Mouse (Mus musculus): ENCODE measurements at regions not wholly inside any gene's neighbourhood (a gene's known extent, or its start where the extent isn't known, plus 50 kb on each side); places are given as distances from the start of the nearest gene placed in this dataset.

- no peaks in the 10 kb centered on the region for H3K9me3 ChIP-seq (replicated peaks; ENCODE audit: insufficient read depth, low read length)
Observed at GRCm38 (mm10) chr12:106519141-106519540, 509.1 kb downstream of the Vrk1 start.

GRCm38 (mm10) chr12:106524411-106524810 is 514.4 kb downstream of the Vrk1 start:
- Histone ChIP-seq H3K36me3 (ENCODE audit: control insufficient read depth in 1 of 2, insufficient read depth in 2 of 2, low read length in 2 of 2) (no peaks in the 10 kb centered on the region), H3K4me1 (ENCODE audit: control insufficient read depth in 1 of 2, insufficient read depth in 2 of 2, low read length in 2 of 2) (no peaks in the 10 kb centered on the region), H3K27me3 (ENCODE audit: control insufficient read depth in 1 of 2, insufficient read depth in 2 of 2, low read length in 2 of 2) (no peaks in the 10 kb centered on the region), H3K4me3 (ENCODE audit: control insufficient read depth in 1 of 2, insufficient read depth in 1 of 2, low read depth in 2 of 2, low read length in 2 of 2) (no peak overlapping the region), H3K79me2 (ENCODE audit: control insufficient read depth, insufficient read depth, low read length, poor library complexity) (no peaks in the 10 kb centered on the region), H3K9ac (ENCODE audit: control insufficient read depth, low read depth, low read length, poor library complexity, severe bottlenecking) (no peak overlapping the region), H3K9me3 (replicated peaks; ENCODE audit: insufficient read depth, low read length) (no peaks in the 10 kb centered on the region), H3K27ac (ENCODE audit: control insufficient read depth, low read depth, low read length) (no peak overlapping the region)
- no peak for DNase-seq (ENCODE audit: low read depth, low spot score)
- TF ChIP-seq NRF1 (IDR thresholded peaks at IDR 0.05; ENCODE audit: insufficient read depth, low read depth, low read length, poor library complexity, severe bottlenecking) (no peak), ELF1 (IDR thresholded peaks at IDR 0.05; ENCODE audit: low read depth, low read length) (no peak), EP300 (IDR thresholded peaks at IDR 0.05; ENCODE audit: low read depth in 1 of 2, low read length in 2 of 2) (no peak), E2F4 (IDR thresholded peaks at IDR 0.05; ENCODE audit: borderline replicate concordance, low read depth, low read length) (no peak), MXI1 (IDR thresholded peaks at IDR 0.05; ENCODE audit: low read depth, low read length) (no peak), USF1 (IDR thresholded peaks at IDR 0.05; ENCODE audit: low read depth, low read length) (no peak), SMC3 (IDR thresholded peaks at IDR 0.05; ENCODE audit: low read depth, low read length) (no peak), ZNF384 (IDR thresholded peaks at IDR 0.05; ENCODE audit: low read depth, low read length) (no peak), GATA1 (IDR thresholded peaks at IDR 0.05; ENCODE audit: low read depth, low read length) (no peak), SIN3A (IDR thresholded peaks at IDR 0.05; ENCODE audit: low read length) (no peak), JUND (IDR thresholded peaks at IDR 0.05; ENCODE audit: low read depth, low read length) (no peak), MAFK (IDR thresholded peaks at IDR 0.05; ENCODE audit: borderline replicate concordance, low read depth, low read length) (no peak), KAT2A (conservative IDR thresholded peaks at IDR 0.05; ENCODE audit: low read depth, low read length) (no peak), TBP (IDR thresholded peaks at IDR 0.05; ENCODE audit: low read depth, low read length) (no peak)

More at GRCm38 (mm10) chr12:106519141-106519540, 509.1 kb downstream of the Vrk1 start:
- no peaks in the 10 kb centered on the region for H3K4me1 ChIP-seq (ENCODE audit: control insufficient read depth in 1 of 2, insufficient read depth in 2 of 2, low read length in 2 of 2)
- no peaks in the 10 kb centered on the region for H3K79me2 ChIP-seq (ENCODE audit: control insufficient read depth, insufficient read depth, low read length, poor library complexity)
- H3K4me3 ChIP-seq (ENCODE audit: control insufficient read depth in 1 of 2, insufficient read depth in 1 of 2, low read depth in 2 of 2, low read length in 2 of 2) = no peak overlapping the region
- no peak overlapping the region for H3K9ac ChIP-seq (ENCODE audit: control insufficient read depth, low read depth, low read length, poor library complexity, severe bottlenecking)
- no peaks in the 10 kb centered on the region for H3K36me3 ChIP-seq (ENCODE audit: control insufficient read depth in 1 of 2, insufficient read depth in 2 of 2, low read length in 2 of 2)
- no peak overlapping the region for H3K27ac ChIP-seq (ENCODE audit: control insufficient read depth, low read depth, low read length)
- no peak for TF ChIP-seq ELF1 (IDR thresholded peaks at IDR 0.05; ENCODE audit: low read depth, low read length)
- no peak for TF ChIP-seq MEF2A (IDR thresholded peaks at IDR 0.05; ENCODE audit: extremely low read depth, insufficient replicate concordance, low read depth, low read length, poor library complexity, severe bottlenecking)
- TF ChIP-seq ZMIZ1 (IDR thresholded peaks at IDR 0.05; ENCODE audit: low read depth, low read length) = no peak
- no peak for TF ChIP-seq HCFC1 (IDR thresholded peaks at IDR 0.05; ENCODE audit: low read depth, low read length)
- TF ChIP-seq POLR2AphosphoS5 (IDR thresholded peaks at IDR 0.05; ENCODE audit: borderline replicate concordance, low read depth, low read length) = no peak
- TF ChIP-seq UBTF (IDR thresholded peaks at IDR 0.05; ENCODE audit: borderline replicate concordance, insufficient read depth, low read depth, low read length) = no peak
- no peak for TF ChIP-seq MAX (IDR thresholded peaks at IDR 0.05; ENCODE audit: low read length)
- no peak for TF ChIP-seq ZC3H11A (IDR thresholded peaks at IDR 0.05; ENCODE audit: low read depth, low read length)
- TF ChIP-seq CTCF (IDR thresholded peaks at IDR 0.05 in 2 of 3, conservative IDR thresholded peaks at IDR 0.05 in 1 of 3; ENCODE audit: control insufficient read depth in 1 of 3, insufficient read depth in 1 of 3, low read depth in 2 of 3, low read length in 3 of 3, poor library complexity in 1 of 3, severe bottlenecking in 1 of 3) = no peak
- TF ChIP-seq USF2 (IDR thresholded peaks at IDR 0.05; ENCODE audit: borderline replicate concordance in 1 of 2, insufficient read depth in 1 of 2, low read depth in 1 of 2, low read length in 2 of 2) = no peak
- no peak for TF ChIP-seq NELFE (IDR thresholded peaks at IDR 0.05; ENCODE audit: low read depth, low read length)
- no peak for TF ChIP-seq POLR2A (IDR thresholded peaks at IDR 0.05; ENCODE audit: control insufficient read depth in 1 of 2, insufficient read depth in 1 of 2, low read depth in 1 of 2, low read length in 2 of 2, poor library complexity in 1 of 2)
- TF ChIP-seq MYC (IDR thresholded peaks at IDR 0.05; ENCODE audit: low read depth, low read length) = no peak
- TF ChIP-seq POLR2AphosphoS2 (IDR thresholded peaks at IDR 0.05; ENCODE audit: low read length) = no peak
- no peak for DNase-seq (ENCODE audit: low read depth, low spot score)
- no peaks in the 10 kb centered on the region for H3K27me3 ChIP-seq (ENCODE audit: control insufficient read depth in 1 of 2, insufficient read depth in 2 of 2, low read length in 2 of 2)
